Mouse (Mus musculus) kidney, embryonic 14.5 days (tissue): ENCODE measurements around the gene Pbx1. TPM values are rescaled to one million over a fixed set of nuclear protein-coding genes. Genes with fewer than 3 reads are reported as not detected.
A peak's percentile ranks its signal among the peaks of the same experiment; 100 is the strongest.

Experiments
- ATAC-seq: fragments of 200-750 bp; cut with Nextera tagmentation; 2 replicates; pipeline ENCODE4 v1.8.0; 2017; ENCODE audit warnings: moderate number of reproducible peaks, mild to moderate bottlenecking, moderate TSS enrichment, moderate library complexity; ENCODE audit not compliant: low FRiP score, low TSS enrichment
- H3K27ac ChIP-seq: fragments of 300-500 bp; sonication (generic); 2 replicates; pipeline ENCODE4 v1.5.1; 2014; ENCODE audit warnings: low read depth, mild to moderate bottlenecking, low read length, moderate library complexity, mixed read lengths
- H3K27me3 ChIP-seq: fragments of 300-500 bp; sonication (generic); 2 replicates; pipeline ENCODE4 v1.6.1; 2014; ENCODE audit warnings: mild to moderate bottlenecking, low read length; ENCODE audit not compliant: control insufficient read depth, insufficient read depth
- H3K36me3 ChIP-seq: fragments of 300-500 bp; sonication (generic); 2 replicates; pipeline ENCODE4 v1.6.1; 2014; ENCODE audit warnings: low read length, mixed read lengths; ENCODE audit not compliant: control insufficient read depth, insufficient read depth
- H3K4me1 ChIP-seq: fragments of 300-500 bp; sonication (generic); 2 replicates; pipeline ENCODE4 v1.6.1; 2014; ENCODE audit warnings: low read length, mixed read lengths; ENCODE audit not compliant: control insufficient read depth, insufficient read depth
- H3K4me2 ChIP-seq: fragments of 300-500 bp; sonication (generic); replicated peaks from 2 replicates; pipeline ENCODE4 v1.6.1; 2014; ENCODE audit warnings: low read depth, mild to moderate bottlenecking, low read length
- H3K4me3 ChIP-seq: fragments of 300-500 bp; sonication (generic); 2 replicates; pipeline ENCODE4 v1.5.1; 2014; ENCODE audit warnings: mild to moderate bottlenecking, low read length
- H3K9ac ChIP-seq: fragments of 300-500 bp; sonication (generic); 2 replicates; pipeline ENCODE4 v1.6.1; 2014; ENCODE audit warnings: low read depth, mild to moderate bottlenecking, low read length, moderate library complexity
- H3K9me3 ChIP-seq: fragments of 300-500 bp; sonication (generic); 2 replicates; pipeline ENCODE4 v1.6.1; 2016; ENCODE audit warnings: low read length; ENCODE audit not compliant: control insufficient read depth
- WGBS: fragments of 180-500 bp; shearing (Covaris S2); extraction: QIAGEN DNeasy Blood & Tissue Kit; methylation state at CpG from one replicate; pipeline ENCODE4 v1.1.7; 2014; 5-methylcytosine and 5-hydroxymethylcytosine counted together
- polyA plus RNA-seq: library from polyadenylated mRNA; unstranded; fragments of >200 nt; fragmentation: Nextera tagmentation; extraction: Ambion mirVana; gene quantifications from 2 replicates; pipeline ENCODE4 v1.2.1, GENCODE M21; 2014

Gene Pbx1
- polyA plus RNA-seq, 1 experiment from 2014 or later = 107 TPM

- WGBS = 69% methylated on average over 8 of the region's 8 CpGs
These were observed 262.3 kb downstream of the Pbx1 start for GRCm38 (mm10) chr1:168169791-168170190.

GRCm38 (mm10) chr1:168169052-168169779 is 262.9 kb downstream of the Pbx1 start:
- Histone ChIP-seq H3K27me3 (no peaks in the 10 kb centered on the region), H3K4me2 (no peak overlapping the region), H3K36me3 (peaks cover 8% of the 10 kb centered on the region; the same call in 1 of the 2 replicates), H3K27ac (no peak overlapping the region), H3K9me3 (no peaks in the 10 kb centered on the region), H3K4me1 (peaks cover 7% of the 10 kb centered on the region), H3K9ac (no peak overlapping the region), H3K4me3 (no peak overlapping the region)
- ATAC-seq = no peak
- WGBS = 77% methylated on average over 10 of the region's 10 CpGs

More at GRCm38 (mm10) chr1:168169791-168170190, 262.3 kb downstream of the Pbx1 start:
- no peaks in the 10 kb centered on the region for H3K27me3 ChIP-seq
- no peak overlapping the region for H3K27ac ChIP-seq
- no peaks in the 10 kb centered on the region for H3K9me3 ChIP-seq
- no peak overlapping the region for H3K4me3 ChIP-seq
- H3K4me2 ChIP-seq = no peak overlapping the region
- no peak for ATAC-seq
- peaks cover 13% of the 10 kb centered on the region for H3K36me3 ChIP-seq
- peaks cover under 1% of the 10 kb centered on the region for H3K4me1 ChIP-seq
- no peak overlapping the region for H3K9ac ChIP-seq

- Histone ChIP-seq H3K9me3 (no peaks in the 10 kb centered on the region), H3K27me3 (no peaks in the 10 kb centered on the region), H3K9ac (no peak overlapping the region), H3K4me3 (no peak overlapping the region), H3K27ac (no peak overlapping the region), H3K4me2 (no peak overlapping the region), H3K4me1 (peaks cover 12% of the 10 kb centered on the region), H3K36me3 (no peaks in the 10 kb centered on the region)
- no peak for ATAC-seq
- 95% methylated on average over 5 of the region's 5 CpGs for WGBS
These were observed 264.3 kb downstream of the Pbx1 start for GRCm38 (mm10) chr1:168167781-168168180.

- 96% methylated on average over 2 of the region's 2 CpGs for WGBS
- no peak for ATAC-seq
- Histone ChIP-seq H3K9ac (no peak overlapping the region), H3K4me3 (no peak overlapping the region), H3K36me3 (no peaks in the 10 kb centered on the region), H3K27ac (no peak overlapping the region), H3K9me3 (no peaks in the 10 kb centered on the region), H3K27me3 (no peaks in the 10 kb centered on the region), H3K4me1 (peaks cover 12% of the 10 kb centered on the region), H3K4me2 (no peak overlapping the region)
These were observed 265.2 kb downstream of the Pbx1 start for GRCm38 (mm10) chr1:168166841-168167240.

- Histone ChIP-seq H3K27ac (no peak overlapping the region), H3K9ac (no peak overlapping the region), H3K4me3 (no peak overlapping the region), H3K36me3 (no peaks in the 10 kb centered on the region; the same call in 1 of the 2 replicates), H3K4me2 (no peak overlapping the region), H3K4me1 (peaks cover 12% of the 10 kb centered on the region), H3K9me3 (no peaks in the 10 kb centered on the region), H3K27me3 (no peaks in the 10 kb centered on the region)
- ATAC-seq = 0 out of 2 replicates have a peak, but pooled peaks have one; percentile 47
- 31% methylated on average over 3 of the region's 3 CpGs for WGBS
These were observed 267.1 kb downstream of the Pbx1 start for GRCm38 (mm10) chr1:168164945-168165344.

- Histone ChIP-seq H3K9ac (no peak overlapping the region), H3K4me1 (peaks cover 12% of the 10 kb centered on the region), H3K36me3 (peaks cover 6% of the 10 kb centered on the region), H3K4me3 (no peak overlapping the region), H3K9me3 (no peaks in the 10 kb centered on the region), H3K27ac (no peak overlapping the region), H3K4me2 (peak overlapping the region; percentile 15), H3K27me3 (no peaks in the 10 kb centered on the region)
- no peak for ATAC-seq
- 33% methylated on average over 23 of the region's 23 CpGs for WGBS
These were observed 268.4 kb downstream of the Pbx1 start for GRCm38 (mm10) chr1:168163521-168164233.

- peak; percentile 74 for ATAC-seq
- WGBS = 21% methylated on average over 6 of the region's 6 CpGs
- Histone ChIP-seq H3K27me3 (no peaks in the 10 kb centered on the region), H3K36me3 (no peaks in the 10 kb centered on the region), H3K4me2 (no peak overlapping the region), H3K9me3 (no peaks in the 10 kb centered on the region), H3K9ac (no peak overlapping the region), H3K4me3 (no peak overlapping the region), H3K4me1 (peaks cover 9% of the 10 kb centered on the region), H3K27ac (no peak overlapping the region)
These were observed 292.9 kb downstream of the Pbx1 start for GRCm38 (mm10) chr1:168139138-168139682.

GRCm38 (mm10) chr1:168138669-168139068 is 293.4 kb downstream of the Pbx1 start:
- peaks cover 9% of the 10 kb centered on the region for H3K4me1 ChIP-seq
- H3K9me3 ChIP-seq = no peaks in the 10 kb centered on the region
- H3K27me3 ChIP-seq = no peaks in the 10 kb centered on the region
- H3K4me2 ChIP-seq = no peak overlapping the region
- no peak overlapping the region for H3K4me3 ChIP-seq
- no peak overlapping the region for H3K27ac ChIP-seq
- ATAC-seq = peak; percentile 53
- H3K36me3 ChIP-seq = no peaks in the 10 kb centered on the region
- no peak overlapping the region for H3K9ac ChIP-seq
- WGBS = 33% methylated on average over 4 of the region's 4 CpGs

- 94% methylated on average over 5 of the region's 5 CpGs for WGBS
- Histone ChIP-seq H3K27ac (no peak overlapping the region), H3K9me3 (no peaks in the 10 kb centered on the region), H3K4me1 (peaks cover 9% of the 10 kb centered on the region), H3K4me2 (no peak overlapping the region), H3K27me3 (no peaks in the 10 kb centered on the region), H3K9ac (no peak overlapping the region), H3K36me3 (no peaks in the 10 kb centered on the region), H3K4me3 (no peak overlapping the region)
- ATAC-seq = no peak
These were observed 294.2 kb downstream of the Pbx1 start for GRCm38 (mm10) chr1:168137890-168138289.
